ENCODE assay signal across 9 mouse cellular contexts in genomic region chr7:126032776-126033209, GRCm38 (mm10). TPM values are rescaled to one million over a fixed set of nuclear protein-coding genes. Genes with fewer than 3 reads are reported as not detected.
A peak's percentile ranks its signal among the peaks of the same experiment; 100 is the strongest.
DNase-seq lines count a peak whose midpoint lies in the region; ATAC-seq lines count a peak whose summit lies in the region.
"Had no signal": no experiment of that assay in that cellular context is flagged by ENCODE, and none has a peak within 500 bp of the region (broad histone marks: within the 10 kb centered on the region; RNA-seq: fewer than 3 reads in every experiment).

No protein-coding gene starts in this region.

- no peak for ATAC-seq in megakaryocyte, adult 5-6 weeks (ENCODE audit: poor library complexity, severe bottlenecking)

- DNase-seq in adrenal gland, postnatal 10 days: peak; percentile 39
- no peak for DNase-seq in adrenal gland, postnatal 25 days
- DNase-seq in right cerebral cortex, postnatal 10 days (ENCODE audit: low spot score in 2 of 2): peak; percentile 54 to 58
- no peak for DNase-seq in right cerebral cortex, postnatal 25 days
- DNase-seq in layer of hippocampus, adult 8-10 months (ENCODE audit: low spot score in 2 of 2): peak; percentile 51 to 52
- no peak for DNase-seq in gastrocnemius, postnatal 4 days (ENCODE audit: low spot score in 2 of 2)
- no peak for DNase-seq in kidney, postnatal 36 days
- DNase-seq: lung, postnatal 4 days had no signal

RNA-seq across cellular contexts. Expression of gene Gsg1l, which starts 49.4 kb away (rescaled TPM):
- total RNA-seq in adrenal gland, postnatal 10 days (2021): 1 to 10 TPM; 7.2 to 8.7 TPM
- total RNA-seq in adrenal gland, postnatal 25 days (2021): 52.1 and 77.9 TPM in 2 replicates
- total RNA-seq in layer of hippocampus, adult 8-10 months (2022): 10 to 100 TPM; 18.4 to 28.8 (median 21.1) TPM
- under 1 TPM; 0.34 to 0.47 TPM for total RNA-seq in gastrocnemius, postnatal 4 days (2021)
- total RNA-seq in megakaryocyte, adult 5-6 weeks (2015): not detected in 2 replicates
- total RNA-seq in megakaryocyte, adult 5-6 weeks (2017): not detected in 2 replicates

Comparison
In these comparisons a context has a peak if more than half of its experiments do, and no peak if none do; other contexts are left out.
1. DNase-seq: peak in adrenal gland, postnatal 10 days (single experiment), right cerebral cortex, postnatal 10 days (2 of 2) and layer of hippocampus, adult 8-10 months (2 of 2); none in adrenal gland, postnatal 25 days (single experiment), right cerebral cortex, postnatal 25 days (single experiment), gastrocnemius, postnatal 4 days (0 of 2) and kidney, postnatal 36 days (0 of 2).
2. RNA of gene Gsg1l, which starts 49.4 kb away (total RNA-seq): 52.1 to 77.9 TPM in adrenal gland, postnatal 25 days, 18.4 to 28.8 TPM in layer of hippocampus, adult 8-10 months and 7.2 to 8.7 TPM in adrenal gland, postnatal 10 days; 0.34 to 0.47 TPM in gastrocnemius, postnatal 4 days and not detected in megakaryocyte, adult 5-6 weeks; every median in the first group is over 4 times any median in the second.